10 mouse cellular contexts compared by ENCODE assay signal in the genomic region with DNA sequence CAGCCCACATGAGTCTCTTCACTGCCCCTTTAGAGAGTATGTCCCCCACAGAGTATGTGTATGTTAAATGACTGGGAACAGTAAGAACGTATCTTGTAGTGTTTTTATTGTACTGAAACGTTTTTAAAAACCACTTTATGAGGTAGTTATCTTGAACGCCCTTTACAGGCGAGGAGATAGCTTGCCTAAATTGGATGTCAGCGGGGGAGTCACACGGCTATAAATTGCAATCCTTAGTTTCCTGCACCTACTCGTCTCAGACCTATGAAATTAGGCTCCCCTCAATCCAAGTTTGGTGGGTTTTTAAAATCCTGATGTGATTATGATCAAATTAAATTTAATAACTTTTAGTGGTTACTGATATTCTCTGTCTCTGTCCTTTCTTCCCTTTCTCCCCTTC. TPM values are rescaled to one million over a fixed set of nuclear protein-coding genes. Genes with fewer than 3 reads are reported as not detected.
DNase-seq lines count a peak whose midpoint lies in the region; ATAC-seq and TF ChIP-seq lines count a peak whose summit lies in the region.
"Had no signal": no experiment of that assay in that cellular context is flagged by ENCODE, and none has a peak within 500 bp of the region (broad histone marks: within the 10 kb centered on the region; RNA-seq: fewer than 3 reads in every experiment).

No protein-coding gene starts in this region.

- TF ChIP-seq POLR2A in myocyte (IDR thresholded peaks at IDR 0.05; ENCODE audit: insufficient read length, low read depth) = no peak

- ATAC-seq in forebrain, embryonic 14.5 days = no peak
- ATAC-seq in forebrain, embryonic 12.5 days (ENCODE audit: low FRiP score) = no peak
- no peak for ATAC-seq in intestine, embryonic 15.5 days
- no peak for ATAC-seq in erythroid progenitor cell, adult 5-6 weeks (replicated peaks; ENCODE audit: low FRiP score, poor library complexity, severe bottlenecking)

- no peaks in the 10 kb centered on the region for H3K27me3 ChIP-seq in forebrain, embryonic 14.5 days (replicated peaks; ENCODE audit: control insufficient read depth, insufficient read depth, low read length)
- H3K27me3 ChIP-seq in forebrain, embryonic 12.5 days = peaks cover 2% of the 10 kb centered on the region; the same call in 1 of the 2 replicates
- H3K27me3 ChIP-seq in intestine, embryonic 15.5 days (replicated peaks) = no peaks in the 10 kb centered on the region
- no peaks in the 10 kb centered on the region for H3K27me3 ChIP-seq in myocyte (ENCODE audit: control insufficient read depth, insufficient read depth, insufficient read length)

- DNase-seq in forebrain, embryonic 14.5 days (ENCODE audit: low spot score) = no peak
- no peak for DNase-seq in layer of hippocampus, adult 2 months (ENCODE audit: low spot score in 2 of 2)
- no peak for DNase-seq in layer of hippocampus, adult 9-10 months (ENCODE audit: low spot score)
- no peak for DNase-seq in thymus, postnatal 4 days
- DNase-seq: cerebellum, adult 9-10 months; thymus, adult 2 months had no signal

- H3K9me3 ChIP-seq in forebrain, embryonic 14.5 days (replicated peaks; ENCODE audit: control insufficient read depth, low read length) = no peaks in the 10 kb centered on the region
- H3K9me3 ChIP-seq in forebrain, embryonic 12.5 days = no peaks in the 10 kb centered on the region
- H3K9me3 ChIP-seq in intestine, embryonic 15.5 days = no peaks in the 10 kb centered on the region

- H3K4me2 ChIP-seq in forebrain, embryonic 14.5 days (ENCODE audit: low read length) = peak overlapping the region; percentile 97
- H3K4me2 ChIP-seq in forebrain, embryonic 12.5 days = no peak overlapping the region
- H3K4me2 ChIP-seq in intestine, embryonic 15.5 days (replicated peaks) = peak overlapping the region; percentile 95
- H3K4me2 ChIP-seq in myocyte (ENCODE audit: low read depth) = peak overlapping the region; percentile 93

- peaks cover 9% of the 10 kb centered on the region; the same call in 1 of the 2 replicates for H3K4me1 ChIP-seq in forebrain, embryonic 14.5 days (ENCODE audit: control insufficient read depth, insufficient read depth, low read length)
- peaks cover 17% of the 10 kb centered on the region; the same call in 1 of the 2 replicates for H3K4me1 ChIP-seq in forebrain, embryonic 12.5 days
- H3K4me1 ChIP-seq in intestine, embryonic 15.5 days (replicated peaks) = no peaks in the 10 kb centered on the region; the same call in 1 of the 2 replicates

- H3K4me3 ChIP-seq in forebrain, embryonic 14.5 days (ENCODE audit: low read depth, low read length) = no peak overlapping the region
- no peak overlapping the region for H3K4me3 ChIP-seq in forebrain, embryonic 12.5 days (replicated peaks)
- peak overlapping the region; percentile 92 for H3K4me3 ChIP-seq in layer of hippocampus, adult 2 months
- H3K4me3 ChIP-seq in intestine, embryonic 15.5 days (replicated peaks) = no peak overlapping the region
- peak overlapping the region; percentile 40 for H3K4me3 ChIP-seq in myocyte

- no peaks in the 10 kb centered on the region for H3K36me3 ChIP-seq in forebrain, embryonic 14.5 days (ENCODE audit: control insufficient read depth, insufficient read depth, low read length)
- H3K36me3 ChIP-seq in forebrain, embryonic 12.5 days (replicated peaks) = no peaks in the 10 kb centered on the region
- no peaks in the 10 kb centered on the region for H3K36me3 ChIP-seq in intestine, embryonic 15.5 days
- no peaks in the 10 kb centered on the region for H3K36me3 ChIP-seq in myocyte (ENCODE audit: control insufficient read depth, insufficient read depth)

- no peak for TF ChIP-seq CTCF in layer of hippocampus, adult 2 months (conservative IDR thresholded peaks at IDR 0.05)

- WGBS in forebrain, embryonic 14.5 days = 86% methylated on average over 7 of the region's 7 CpGs
- 85% methylated on average over 7 of the region's 7 CpGs for WGBS in forebrain, embryonic 12.5 days
- 49% methylated on average over 7 of the region's 7 CpGs for whole genome bisulfite sequencing in intestine, embryonic 15.5 days

- no peaks in the 10 kb centered on the region for H3K79me2 ChIP-seq in myocyte (ENCODE audit: control insufficient read depth, insufficient read depth)

- no peak overlapping the region for H3ac ChIP-seq in myocyte (ENCODE audit: control insufficient read depth, insufficient read length)

- no peak overlapping the region for H3K27ac ChIP-seq in forebrain, embryonic 14.5 days (ENCODE audit: low read depth, low read length)
- H3K27ac ChIP-seq in forebrain, embryonic 12.5 days = no peak overlapping the region
- H3K27ac ChIP-seq in layer of hippocampus, adult 2 months = peak overlapping the region; percentile 99
- no peak overlapping the region for H3K27ac ChIP-seq in intestine, embryonic 15.5 days

- no peak overlapping the region; the same call in 1 of the 2 replicates for H3K9ac ChIP-seq in forebrain, embryonic 14.5 days (ENCODE audit: low read length)
- H3K9ac ChIP-seq in forebrain, embryonic 12.5 days = no peak overlapping the region
- no peak overlapping the region for H3K9ac ChIP-seq in intestine, embryonic 15.5 days

TF ChIP-seq in myocyte, 11 proteins besides CTCF, POLR2A, EP300 and RAD21:
- TF ChIP-seq REST (IDR thresholded peaks at IDR 0.05; ENCODE audit: insufficient read depth, insufficient read length) = no peak
- TF ChIP-seq MYOD1 (IDR thresholded peaks at IDR 0.05; ENCODE audit: control insufficient read depth in 1 of 3, insufficient read length in 2 of 3, low read depth in 2 of 3) = no peak
- no peak for TF ChIP-seq POLR2AphosphoS2 (IDR thresholded peaks at IDR 0.05; ENCODE audit: insufficient read length, low read depth)
- no peak for TF ChIP-seq CEBPB (IDR thresholded peaks at IDR 0.05; ENCODE audit: insufficient read depth, poor library complexity, severe bottlenecking)
- TF ChIP-seq SRF (IDR thresholded peaks at IDR 0.05; ENCODE audit: control insufficient read depth, insufficient read length, low read depth) = no peak
- no peak for TF ChIP-seq TCF12 (IDR thresholded peaks at IDR 0.05; ENCODE audit: insufficient read depth, poor library complexity, severe bottlenecking)
- no peak for TF ChIP-seq TCF3 (IDR thresholded peaks at IDR 0.05; ENCODE audit: insufficient read length, low read depth)
- TF ChIP-seq MYOG (IDR thresholded peaks at IDR 0.05; ENCODE audit: control insufficient read depth in 1 of 3, insufficient read depth in 1 of 3, insufficient read length in 2 of 3, low read depth in 2 of 3) = no peak
- TF ChIP-seq USF1 (IDR thresholded peaks at IDR 0.05; ENCODE audit: low read depth) = no peak
- TF ChIP-seq MAX (IDR thresholded peaks at IDR 0.05; ENCODE audit: low read depth) = no peak
- TF ChIP-seq E2F4 (IDR thresholded peaks at IDR 0.05; ENCODE audit: insufficient read depth) = no peak

RNA-seq across cellular contexts. Expression of a gene that starts 1.4 kb away (rescaled TPM):
- polyA plus RNA-seq in forebrain, embryonic 14.5 days (2014; fragmentation: Nextera tagmentation; extraction: Ambion mirVana) = 10.0 and 12.2 TPM in 2 replicates
- polyA plus RNA-seq in forebrain, embryonic 12.5 days (2016; fragmentation: Nextera tagmentation; extraction: Ambion mirVana) = 7.2 and 7.3 TPM in 2 replicates
- 10 to 100 TPM; 87.0 to 95.3 TPM for total RNA-seq in layer of hippocampus, adult 2 months (2021)
- 9.5 and 11.2 TPM in 2 replicates for polyA plus RNA-seq in intestine, embryonic 15.5 days (2015; fragmentation: Nextera tagmentation; extraction: Ambion mirVana)
- 7.2 TPM for polyA plus RNA-seq in myocyte (2012; fragmentation: generic; extraction: Trizol)
- total RNA-seq in erythroid progenitor cell, adult 5-6 weeks (2015; ENCODE audit: low replicate concordance) = 23.8 and 28.5 TPM in 2 replicates
- total RNA-seq in erythroid progenitor cell, adult 5-6 weeks (2017; ENCODE audit: low replicate concordance) = 3.0 and 7.9 TPM in 2 replicates

Comparison
In these comparisons a context has a peak if more than half of its experiments do, and no peak if none do; other contexts are left out.
1. H3K4me3 ChIP-seq: peak in layer of hippocampus, adult 2 months (single experiment) and myocyte (single experiment); none in forebrain, embryonic 14.5 days (single experiment), forebrain, embryonic 12.5 days (single experiment) and intestine, embryonic 15.5 days (single experiment).